Mouse (Mus musculus) adrenal gland, adult 8-10 months (tissue): ENCODE data around the gene Nphp4. TPM values are rescaled to one million over a fixed set of nuclear protein-coding genes. Genes with fewer than 3 reads are reported as not detected.

Experiments
- DNase-seq: peaks from one replicate; pipeline ENCODE4 v3.0.0; 2022
- total RNA-seq, 4 experiments: library from RNA; stranded (reverse); gene quantifications; 2 replicates each; pipeline ENCODE4 v1.2.4; 2022

The Nphp4 gene
- total RNA-seq, 4 experiments from 2014 or later = 2.8 to 6.3 (median 4.6) TPM

- DNase-seq = no peak
These were observed 92.3 kb downstream of the Nphp4 start for GRCm38 (mm10) chr4:152568662-152569395.

GRCm38 (mm10) chr4:152574266-152574665 lies 97.8 kb downstream of the Nphp4 start:
- no peak for DNase-seq

GRCm38 (mm10) chr4:152576826-152577225 lies 100.3 kb downstream of the Nphp4 start:
- DNase-seq = no peak

- peak; percentile 21 for DNase-seq
These were observed 103.5 kb downstream of the Nphp4 start for GRCm38 (mm10) chr4:152579956-152580355.

GRCm38 (mm10) chr4:152582206-152582605 lies 105.7 kb downstream of the Nphp4 start:
- no peak for DNase-seq

- DNase-seq = no peak
These were observed 107.1 kb downstream of the Nphp4 start for GRCm38 (mm10) chr4:152583616-152584015.

GRCm38 (mm10) chr4:152585526-152585925 lies 109.0 kb downstream of the Nphp4 start:
- DNase-seq = no peak

GRCm38 (mm10) chr4:152586175-152586574 lies 109.7 kb downstream of the Nphp4 start:
- DNase-seq = no peak

GRCm38 (mm10) chr4:152604285-152604684 lies 127.8 kb downstream of the Nphp4 start:
- no peak for DNase-seq

GRCm38 (mm10) chr4:152609196-152609595 lies 132.7 kb downstream of the Nphp4 start:
- no peak for DNase-seq

- no peak for DNase-seq
These were observed 133.5 kb downstream of the Nphp4 start for GRCm38 (mm10) chr4:152610026-152610425.

Other genes starting within 250 kb of the Nphp4 start
- 1 to 10 TPM; 4.8 to 7.0 (median 5.4) TPM for gene Gpr153, start 202.5 kb upstream of the Nphp4 start, total RNA-seq
- gene Hes3, start 185.0 kb upstream of the Nphp4 start, total RNA-seq = not detected
- gene Icmt, start 179.5 kb upstream of the Nphp4 start, total RNA-seq = 10 to 100 TPM; 54.1 to 66.7 (median 59.6) TPM
- 1 to 10 TPM in 2 of 4 experiments, under 1 TPM in 2; 0.23 to 2.2 (median 1.0) TPM for gene Rnf207, start 157.7 kb upstream of the Nphp4 start, total RNA-seq
- gene Rpl22, start 151.0 kb upstream of the Nphp4 start, total RNA-seq = 100 to 1,000 TPM; 415 to 500 (median 453) TPM
- gene Chd5, start 138.1 kb upstream of the Nphp4 start, total RNA-seq = 10 to 100 TPM in 2 of 4 experiments, 1 to 10 TPM in 2; 7.0 to 16.9 (median 12.3) TPM
- gene Kcnab2, start 1.2 kb downstream of the Nphp4 start, total RNA-seq = 1 to 10 TPM; 4.7 to 8.9 (median 8.0) TPM